Mouse (Mus musculus) embryonic facial prominence, embryonic 12.5 days (tissue): ENCODE results near the gene Sec23b. TPM values are rescaled to one million over a fixed set of nuclear protein-coding genes. Genes with fewer than 3 reads are reported as not detected.

ENCODE experiments used
- microRNA-seq: library from miRNA; unstranded; fragments of <30 nt; microRNA quantifications from one replicate; pipeline ENCODE4, GENCODE M21; 2017
- polyA plus RNA-seq: library from polyadenylated mRNA; unstranded; fragments of >200 nt; fragmentation: Nextera tagmentation; extraction: Ambion mirVana; gene quantifications from 2 replicates; pipeline ENCODE4 v1.2.1, GENCODE M21; 2016

The Sec23b gene
- polyA plus RNA-seq, 1 experiment from 2014 or later, result 94.8 TPM

Small RNA genes lying within 50 kb of the gene (microRNA-seq; reads per million reads assigned to microRNA genes)
- not detected for gene Gm24823

Other genes with a start within 250 kb of the Sec23b start
- gene Ovol2, start 224.1 kb upstream of the Sec23b start, polyA plus RNA-seq, result 1.1 and 1.6 TPM in 2 replicates
- 51.3 and 53.3 TPM in 2 replicates for gene Kat14, start 187.2 kb upstream of the Sec23b start, polyA plus RNA-seq
- gene Pet117, start 187.2 kb upstream of the Sec23b start, polyA plus RNA-seq, result not detected in 2 replicates
- gene Dzank1, start 28.8 kb upstream of the Sec23b start, polyA plus RNA-seq, result 2.0 and 3.0 TPM in 2 replicates
- gene Polr3f, start 28.5 kb upstream of the Sec23b start, polyA plus RNA-seq, result 34.8 and 34.9 TPM in 2 replicates
- gene Rbbp9, start 5.4 kb upstream of the Sec23b start, polyA plus RNA-seq, result 63.7 and 65.0 TPM in 2 replicates
- 36.8 and 40.5 TPM in 2 replicates for gene Smim26, start 37.8 kb downstream of the Sec23b start, polyA plus RNA-seq
- 36.6 and 41.1 TPM in 2 replicates for gene Dtd1, start 43.7 kb downstream of the Sec23b start, polyA plus RNA-seq